Mouse (Mus musculus): ENCODE measurements around the gene Rnaset2a. TPM values are rescaled to one million over a fixed set of nuclear protein-coding genes. Genes with fewer than 3 reads are reported as not detected.
"Not testable (repeated sequence)": the region's sequence is repeated elsewhere in the genome, so short reads cannot be mapped to it uniquely, and the experiment has no call there.

Gene Rnaset2a
- polyA plus RNA-seq (2015; fragmentation: Nextera tagmentation; extraction: Ambion mirVana), result 12.6 and 17.6 TPM in 2 replicates

GRCm38 (mm10) chr17:8147439-8148316, at the start of gene Rnaset2a, which contains the start of gene Gm49673:
Gene Rnaset2a (minus strand): TSS chr17:8148097.
Gene Gm49673 (minus strand): TSS chr17:8147788.
- not testable (repeated sequence) for H3K9me3 ChIP-seq (replicated peaks); H3K4me1 ChIP-seq; H3K27me3 ChIP-seq (replicated peaks); H3K36me3 ChIP-seq; H3K27ac ChIP-seq (replicated peaks)
- H3K9ac ChIP-seq (replicated peaks), result peak within 1 kb of the TSS; percentile 56
- WGBS, result under 1% methylated on average over 52 of the region's 67 CpGs
- H3K4me3 ChIP-seq (replicated peaks), result peak within 1 kb of the TSS; percentile 50
- peak; percentile 97 for ATAC-seq (ENCODE audit: low FRiP score)
- peak within 1 kb of the TSS; percentile 70 for H3K4me2 ChIP-seq

GRCm38 (mm10) chr17:8197652-8198051, 49.8 kb upstream of the Rnaset2a start:
- Histone ChIP-seq H3K4me2 (no peak overlapping the region), H3K4me3 (replicated peaks) (no peak overlapping the region), H3K4me1 (no peaks in the 10 kb centered on the region), H3K9ac (replicated peaks) (no peak overlapping the region), H3K27ac (replicated peaks) (no peak overlapping the region), H3K36me3 (peaks cover 23% of the 10 kb centered on the region), H3K27me3 (replicated peaks) (no peaks in the 10 kb centered on the region), H3K9me3 (replicated peaks) (no peaks in the 10 kb centered on the region)
- WGBS, result 67% methylated on average over 3 of the region's 3 CpGs
- ATAC-seq (ENCODE audit: low FRiP score), result no peak

- no peak overlapping the region for H3K9ac ChIP-seq (replicated peaks)
- no peaks in the 10 kb centered on the region for H3K4me1 ChIP-seq
- no peaks in the 10 kb centered on the region for H3K9me3 ChIP-seq (replicated peaks)
- 94% methylated on average over 8 of the region's 8 CpGs for WGBS
- peaks cover 34% of the 10 kb centered on the region for H3K36me3 ChIP-seq
- H3K27ac ChIP-seq (replicated peaks), result no peak overlapping the region
- H3K4me2 ChIP-seq, result no peak overlapping the region
- ATAC-seq (ENCODE audit: low FRiP score), result no peak
- no peaks in the 10 kb centered on the region for H3K27me3 ChIP-seq (replicated peaks)
- no peak overlapping the region for H3K4me3 ChIP-seq (replicated peaks)
These were observed 47.9 kb upstream of the Rnaset2a start for GRCm38 (mm10) chr17:8195685-8196376.

GRCm38 (mm10) chr17:8193678-8194077, 45.8 kb upstream of the Rnaset2a start:
- Histone ChIP-seq H3K4me2 (no peak overlapping the region), H3K9ac (replicated peaks) (no peak overlapping the region), H3K4me1 (no peaks in the 10 kb centered on the region), H3K9me3 (replicated peaks) (no peaks in the 10 kb centered on the region), H3K27ac (replicated peaks) (no peak overlapping the region), H3K36me3 (peaks cover 52% of the 10 kb centered on the region), H3K4me3 (replicated peaks) (no peak overlapping the region), H3K27me3 (replicated peaks) (no peaks in the 10 kb centered on the region)
- 86% methylated on average over 8 of the region's 8 CpGs for WGBS
- ATAC-seq (ENCODE audit: low FRiP score), result no peak

GRCm38 (mm10) chr17:8184217-8184616, 36.3 kb upstream of the Rnaset2a start:
- Histone ChIP-seq H3K27me3 (replicated peaks) (no peaks in the 10 kb centered on the region), H3K27ac (replicated peaks) (no peak overlapping the region), H3K9ac (replicated peaks) (no peak overlapping the region), H3K4me2 (no peak overlapping the region), H3K4me3 (replicated peaks) (no peak overlapping the region), H3K9me3 (replicated peaks) (no peaks in the 10 kb centered on the region), H3K36me3 (peaks cover 72% of the 10 kb centered on the region), H3K4me1 (no peaks in the 10 kb centered on the region)
- WGBS, result 93% methylated on average over 7 of the region's 7 CpGs
- ATAC-seq (ENCODE audit: low FRiP score), result no peak

- Histone ChIP-seq H3K27me3 (replicated peaks) (no peaks in the 10 kb centered on the region), H3K9me3 (replicated peaks) (no peaks in the 10 kb centered on the region), H3K27ac (replicated peaks) (no peak overlapping the region), H3K9ac (replicated peaks) (no peak overlapping the region), H3K4me1 (no peaks in the 10 kb centered on the region), H3K4me3 (replicated peaks) (no peak overlapping the region), H3K36me3 (peaks cover 72% of the 10 kb centered on the region), H3K4me2 (no peak overlapping the region)
- ATAC-seq (ENCODE audit: low FRiP score), result no peak
- WGBS, result 90% methylated on average over 5 of the region's 5 CpGs
These were observed 35.9 kb upstream of the Rnaset2a start for GRCm38 (mm10) chr17:8183815-8184214.

GRCm38 (mm10) chr17:8177090-8177489, 29.2 kb upstream of the Rnaset2a start:
- H3K27me3 ChIP-seq (replicated peaks), result no peaks in the 10 kb centered on the region
- no peak overlapping the region for H3K9ac ChIP-seq (replicated peaks)
- no peak overlapping the region for H3K4me3 ChIP-seq (replicated peaks)
- ATAC-seq (ENCODE audit: low FRiP score), result no peak
- 61% methylated on average over 5 of the region's 5 CpGs for WGBS
- no peaks in the 10 kb centered on the region for H3K4me1 ChIP-seq
- no peaks in the 10 kb centered on the region for H3K9me3 ChIP-seq (replicated peaks)
- no peak overlapping the region for H3K27ac ChIP-seq (replicated peaks)
- H3K36me3 ChIP-seq, result peaks cover 63% of the 10 kb centered on the region
- no peak overlapping the region for H3K4me2 ChIP-seq

GRCm38 (mm10) chr17:8171081-8171480, 23.2 kb upstream of the Rnaset2a start:
- no peak overlapping the region for H3K4me3 ChIP-seq (replicated peaks)
- H3K27ac ChIP-seq (replicated peaks), result no peak overlapping the region
- WGBS, result 56% methylated on average over 4 of the region's 4 CpGs
- no peaks in the 10 kb centered on the region for H3K9me3 ChIP-seq (replicated peaks)
- no peak overlapping the region for H3K9ac ChIP-seq (replicated peaks)
- H3K36me3 ChIP-seq, result peaks cover 51% of the 10 kb centered on the region
- no peak for ATAC-seq (ENCODE audit: low FRiP score)
- H3K4me2 ChIP-seq, result no peak overlapping the region
- no peaks in the 10 kb centered on the region for H3K4me1 ChIP-seq
- H3K27me3 ChIP-seq (replicated peaks), result no peaks in the 10 kb centered on the region

GRCm38 (mm10) chr17:8170331-8170730, 22.4 kb upstream of the Rnaset2a start:
- Histone ChIP-seq H3K27ac (replicated peaks) (no peak overlapping the region), H3K4me2 (no peak overlapping the region), H3K36me3 (peaks cover 44% of the 10 kb centered on the region), H3K4me3 (replicated peaks) (no peak overlapping the region), H3K27me3 (replicated peaks) (no peaks in the 10 kb centered on the region), H3K9ac (replicated peaks) (no peak overlapping the region), H3K4me1 (no peaks in the 10 kb centered on the region), H3K9me3 (replicated peaks) (no peaks in the 10 kb centered on the region)
- ATAC-seq (ENCODE audit: low FRiP score), result no peak
- WGBS, result 87% methylated on average over 7 of the region's 7 CpGs

- not testable (repeated sequence) for H3K4me2 ChIP-seq; H3K9ac ChIP-seq (replicated peaks); ATAC-seq (ENCODE audit: low FRiP score); H3K27me3 ChIP-seq (replicated peaks); H3K27ac ChIP-seq (replicated peaks); H3K9me3 ChIP-seq (replicated peaks); H3K4me3 ChIP-seq (replicated peaks); H3K4me1 ChIP-seq
- H3K36me3 ChIP-seq, result peaks cover 27% of the 10 kb centered on the region
- WGBS, result 97% methylated on average over 7 of the region's 8 CpGs
These were observed 19.5 kb upstream of the Rnaset2a start for GRCm38 (mm10) chr17:8167436-8167835.

GRCm38 (mm10) chr17:8166454-8166853, 18.6 kb upstream of the Rnaset2a start:
- WGBS, result 44% methylated on average over 2 of the region's 3 CpGs
- not testable (repeated sequence) for H3K27ac ChIP-seq (replicated peaks); ATAC-seq (ENCODE audit: low FRiP score); H3K27me3 ChIP-seq (replicated peaks); H3K4me1 ChIP-seq; H3K9ac ChIP-seq (replicated peaks); H3K9me3 ChIP-seq (replicated peaks)
- Histone ChIP-seq H3K4me2 (peak overlapping the region; percentile 48), H3K4me3 (replicated peaks) (peak overlapping the region; percentile 50; the same call in 1 of the 2 replicates), H3K36me3 (peaks cover 20% of the 10 kb centered on the region)

GRCm38 (mm10) chr17:8165977-8166376, 18.1 kb upstream of the Rnaset2a start:
- H3K9ac ChIP-seq (replicated peaks), result peak overlapping the region; percentile 47; the same call in 1 of the 2 replicates
- WGBS, result 0% methylated on average over 11 of the region's 11 CpGs

More at GRCm38 (mm10) chr17:8165977-8166376, 18.1 kb upstream of the Rnaset2a start:
- H3K27ac ChIP-seq (replicated peaks); H3K9me3 ChIP-seq (replicated peaks); ATAC-seq (ENCODE audit: low FRiP score); H3K27me3 ChIP-seq (replicated peaks); H3K4me1 ChIP-seq: not testable (repeated sequence)
- peak overlapping the region; percentile 50 for H3K4me3 ChIP-seq (replicated peaks)
- peaks cover 16% of the 10 kb centered on the region for H3K36me3 ChIP-seq
- H3K4me2 ChIP-seq, result peak overlapping the region; percentile 48
